Mouse (Mus musculus) megakaryocyte, embryonic 14.5 days (primary cell): ENCODE measurements around the gene Mark1.

Experiments
- FLI1 ChIP-seq: IDR thresholded peaks from 2 replicates; pipeline ENCODE4 v1.6.1; 2012; ENCODE audit warnings: low read length, inconsistent platforms, mixed read lengths
- GATA1 ChIP-seq: IDR thresholded peaks from 3 replicates; pipeline ENCODE4 v1.6.1; 2012; ENCODE audit warnings: mixed read lengths, low read length, inconsistent platforms, borderline replicate concordance

DNA sequence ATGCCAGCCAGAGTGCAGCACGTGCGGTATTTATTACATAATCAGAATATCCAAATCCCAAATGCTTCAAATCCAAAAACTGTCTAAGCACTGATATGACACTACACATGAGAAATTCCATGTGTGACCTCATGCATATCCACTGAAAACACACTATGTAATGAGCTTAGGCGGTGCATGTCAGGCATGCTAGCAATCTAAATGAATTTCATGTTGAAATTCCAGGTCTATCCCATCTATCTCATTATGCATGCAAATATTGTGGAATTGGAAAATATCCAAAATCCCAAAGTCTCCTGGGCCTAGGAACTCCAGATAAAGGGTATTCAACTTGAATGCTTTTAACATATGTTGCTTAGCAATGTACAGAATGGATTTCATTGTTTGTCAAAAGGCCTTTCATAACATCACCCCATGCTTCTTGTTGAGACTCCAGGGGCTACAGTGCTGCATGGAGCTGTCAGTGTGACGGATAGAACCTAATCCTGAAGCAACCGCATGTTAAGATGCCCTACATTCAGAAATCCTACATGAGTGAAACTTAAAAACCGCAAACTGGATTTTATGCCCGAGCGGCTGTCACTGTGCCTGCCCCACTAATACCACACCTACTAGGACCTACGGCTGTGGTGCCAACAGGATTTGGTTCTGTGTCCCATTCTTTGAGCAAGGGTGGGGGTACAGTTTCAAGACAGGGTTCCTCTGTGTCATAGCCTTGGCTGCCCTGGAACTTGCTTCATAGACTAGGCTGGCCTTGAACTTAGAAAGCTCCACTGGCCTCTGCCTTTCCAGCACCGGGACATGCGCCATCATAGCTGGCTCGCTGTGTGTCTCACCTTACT is 93.2 kb downstream of the Mark1 start:
- no peak for TF ChIP-seq GATA1
- no peak for TF ChIP-seq FLI1
